Mouse (Mus musculus) megakaryocyte, embryonic 14.5 days (primary cell): ENCODE measurements around the gene Hdac7.

Experiments
- FLI1 ChIP-seq: IDR thresholded peaks from 2 replicates; pipeline ENCODE4 v1.6.1; 2012; ENCODE audit warnings: low read length, inconsistent platforms, mixed read lengths
- GATA1 ChIP-seq: IDR thresholded peaks from 3 replicates; pipeline ENCODE4 v1.6.1; 2012; ENCODE audit warnings: mixed read lengths, low read length, inconsistent platforms, borderline replicate concordance

DNA sequence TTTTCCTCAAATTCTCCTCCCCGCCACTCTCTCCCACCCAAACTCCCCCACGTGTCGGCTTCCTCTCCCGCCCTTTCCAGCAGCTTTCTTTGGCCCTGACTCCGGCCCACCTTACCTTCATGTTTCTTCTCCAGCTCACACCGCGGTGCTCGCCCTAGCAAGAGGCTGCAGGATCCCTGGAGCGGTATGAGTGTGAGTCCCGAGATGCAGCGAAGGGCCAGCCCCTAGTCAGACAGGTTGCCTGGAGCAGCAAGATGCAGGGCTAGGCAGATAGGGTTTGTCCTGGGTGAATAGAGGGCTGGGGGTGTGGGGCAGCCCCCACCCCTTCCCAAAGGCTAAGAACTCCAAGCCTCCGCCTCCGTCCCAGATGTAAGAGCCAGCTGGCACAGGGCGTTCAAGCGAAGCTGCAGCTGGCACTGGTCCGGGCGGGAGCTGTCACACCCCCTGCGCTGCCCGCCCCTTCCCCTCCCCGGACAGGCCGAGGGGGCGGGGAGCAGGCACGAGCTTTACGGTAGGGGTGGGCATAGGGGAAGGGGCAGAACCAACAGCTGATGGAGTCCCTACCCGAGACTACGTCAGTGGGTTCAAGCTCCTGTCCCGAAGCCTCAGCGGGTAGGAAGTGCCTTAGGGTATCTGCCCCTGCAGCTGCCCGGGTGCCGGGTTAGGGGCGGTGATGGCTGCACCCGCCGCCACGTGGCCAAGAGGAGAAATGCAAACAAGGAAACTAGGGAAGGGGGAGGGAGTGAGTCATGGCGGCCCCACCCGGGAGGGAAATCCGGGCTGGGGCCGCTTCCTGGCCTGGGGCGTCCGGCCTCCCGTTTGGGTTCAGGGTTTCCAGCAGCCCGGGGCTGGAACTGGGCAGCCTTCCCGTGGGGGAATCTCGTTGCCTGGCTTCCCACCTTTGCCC lies 76.8 kb downstream of the Hdac7 start, which contains the start of gene Rapgef3:
- no peak for TF ChIP-seq GATA1
- no peak for TF ChIP-seq FLI1
